Mouse (Mus musculus) embryonic fibroblast, embryonic 13.5 days (primary cell): ENCODE results near the gene Cd93.

ENCODE experiments used
- CTCF ChIP-seq: IDR thresholded peaks from 2 replicates; pipeline ENCODE4 v1.5.1; 2011; ENCODE audit warnings: mild to moderate bottlenecking, control low read depth, low read length, moderate library complexity, borderline replicate concordance; ENCODE audit not compliant: insufficient read depth
- POLR2A ChIP-seq: IDR thresholded peaks from 2 replicates; pipeline ENCODE4 v1.6.1; 2011; ENCODE audit warnings: low read depth, mild to moderate bottlenecking, control low read depth, low read length, moderate library complexity

GRCm38 (mm10) chr2:148469341-148470238, 26.2 kb upstream of the Cd93 start:
- no peak for TF ChIP-seq POLR2A
- no peak for TF ChIP-seq CTCF
